Mouse (Mus musculus): ENCODE results near the gene Mgat5b.

- no peak for TF ChIP-seq TAL1 (conservative IDR thresholded peaks at IDR 0.05; ENCODE audit: low read depth, low read length)
- TF ChIP-seq CTCF (IDR thresholded peaks at IDR 0.05; ENCODE audit: low read depth, low read length), result no peak
- no peak for TF ChIP-seq GATA1 (IDR thresholded peaks at IDR 0.05; ENCODE audit: borderline replicate concordance, low read length)
- no peak for TF ChIP-seq POLR2AphosphoS5 (IDR thresholded peaks at IDR 0.05; ENCODE audit: insufficient replicate concordance, low read depth, low read length)
These were observed 39.9 kb downstream of the Mgat5b start for GRCm38 (mm10) chr11:116958601-116959000.
